8 mouse cellular contexts compared by ENCODE assay signal in genomic region chr6:34909631-34910345, GRCm38 (mm10). TPM values are rescaled to one million over a fixed set of nuclear protein-coding genes. Genes with fewer than 3 reads are reported as not detected.
DNase-seq lines count a peak whose midpoint lies in the region; ATAC-seq and TF ChIP-seq lines count a peak whose summit lies in the region.

No protein-coding gene starts in this region.

- TF ChIP-seq EP300 in MEL (IDR thresholded peaks at IDR 0.05; ENCODE audit: low read depth in 1 of 2, low read length in 2 of 2): no peak

- DNase-seq in heart, adult 11 months: no peak
- no peak for DNase-seq in MEL (ENCODE audit: low read depth, low spot score)
- peak; percentile 25 for DNase-seq in lung, postnatal 36 days
- DNase-seq in ovary, postnatal 14 days (ENCODE audit: low spot score): no peak
- DNase-seq in adrenal gland, postnatal 10 days: no peak
- no peak for DNase-seq in right cerebral cortex, postnatal 4 days

- H3K4me1 ChIP-seq in heart, embryonic 13.5 days: peaks cover 39% of the 10 kb centered on the region
- H3K4me1 ChIP-seq in MEL (ENCODE audit: control insufficient read depth in 1 of 2, insufficient read depth in 2 of 2, low read length in 2 of 2): peaks cover 5 to 26% of the 10 kb centered on the region in 2 experiments; a peak in 3 of 4 replicates
- peaks cover 9% of the 10 kb centered on the region for H3K4me1 ChIP-seq in hindbrain, embryonic 12.5 days

- no peak for TF ChIP-seq CTCF in MEL (IDR thresholded peaks at IDR 0.05 in 2 of 3, conservative IDR thresholded peaks at IDR 0.05 in 1 of 3; ENCODE audit: control insufficient read depth in 1 of 3, insufficient read depth in 1 of 3, low read depth in 2 of 3, low read length in 3 of 3, poor library complexity in 1 of 3, severe bottlenecking in 1 of 3)

- no peak for ATAC-seq in heart, embryonic 13.5 days (ENCODE audit: extremely low read depth, insufficient number of reproducible peaks, low FRiP score, low TSS enrichment)
- ATAC-seq in hindbrain, embryonic 12.5 days (ENCODE audit: low FRiP score): no peak

- H3K4me3 ChIP-seq in heart, embryonic 13.5 days: peak overlapping the region; percentile 86
- peak overlapping the region; percentile 81 to 86 for H3K4me3 ChIP-seq in MEL (ENCODE audit: control insufficient read depth in 1 of 2, insufficient read depth in 1 of 2, low read depth in 2 of 2, low read length in 2 of 2)
- peak overlapping the region; percentile 68 for H3K4me3 ChIP-seq in hindbrain, embryonic 12.5 days

- H3K27me3 ChIP-seq in heart, embryonic 13.5 days (replicated peaks): no peaks in the 10 kb centered on the region
- H3K27me3 ChIP-seq in MEL (ENCODE audit: control insufficient read depth in 1 of 2, insufficient read depth in 2 of 2, low read length in 2 of 2): no peaks in the 10 kb centered on the region
- H3K27me3 ChIP-seq in hindbrain, embryonic 12.5 days: no peaks in the 10 kb centered on the region

- H3K36me3 ChIP-seq in heart, embryonic 13.5 days: peaks cover 43% of the 10 kb centered on the region
- H3K36me3 ChIP-seq in MEL (ENCODE audit: control insufficient read depth in 1 of 2, insufficient read depth in 2 of 2, low read length in 2 of 2): peaks cover 0 to 30% of the 10 kb centered on the region in 2 experiments; a peak in 2 of 4 replicates
- H3K36me3 ChIP-seq in hindbrain, embryonic 12.5 days: peaks cover 22% of the 10 kb centered on the region

- WGBS in heart, embryonic 13.5 days: 38% methylated on average over 8 of the region's 8 CpGs
- WGBS in hindbrain, embryonic 12.5 days: 50% methylated on average over 8 of the region's 8 CpGs

- H3K4me2 ChIP-seq in heart, embryonic 13.5 days: peak overlapping the region; percentile 87
- H3K4me2 ChIP-seq in hindbrain, embryonic 12.5 days (replicated peaks): peak overlapping the region; percentile 72

- H3K27ac ChIP-seq in heart, embryonic 13.5 days (replicated peaks): peak overlapping the region; percentile 91
- no peak overlapping the region for H3K27ac ChIP-seq in MEL (ENCODE audit: control insufficient read depth, low read depth, low read length)
- peak overlapping the region; percentile 80; the same call in 1 of the 2 replicates for H3K27ac ChIP-seq in hindbrain, embryonic 12.5 days

- no peak for TF ChIP-seq RAD21 in MEL (IDR thresholded peaks at IDR 0.05; ENCODE audit: low read depth, low read length)

- no peak for TF ChIP-seq POLR2A in MEL (IDR thresholded peaks at IDR 0.05; ENCODE audit: control insufficient read depth in 1 of 2, insufficient read depth in 1 of 2, low read depth in 1 of 2, low read length in 2 of 2, poor library complexity in 1 of 2)

- peaks cover 2% of the 10 kb centered on the region; the same call in 1 of the 2 replicates for H3K79me2 ChIP-seq in MEL (ENCODE audit: control insufficient read depth, insufficient read depth, low read length, poor library complexity)

- H3K9ac ChIP-seq in heart, embryonic 13.5 days: peak overlapping the region; percentile 88
- H3K9ac ChIP-seq in MEL (ENCODE audit: control insufficient read depth, low read depth, low read length, poor library complexity, severe bottlenecking): peak overlapping the region; percentile 73
- peak overlapping the region; percentile 73 for H3K9ac ChIP-seq in hindbrain, embryonic 12.5 days

- H3K9me3 ChIP-seq in heart, embryonic 13.5 days: no peaks in the 10 kb centered on the region
- H3K9me3 ChIP-seq in MEL (replicated peaks; ENCODE audit: insufficient read depth, low read length): no peaks in the 10 kb centered on the region
- H3K9me3 ChIP-seq in hindbrain, embryonic 12.5 days (replicated peaks): no peaks in the 10 kb centered on the region

TF ChIP-seq in MEL, 35 proteins besides CTCF, POLR2A, EP300 and RAD21:
- TF ChIP-seq ETS1 (IDR thresholded peaks at IDR 0.05; ENCODE audit: low read depth, low read length) (no peak), KAT2A (conservative IDR thresholded peaks at IDR 0.05; ENCODE audit: low read depth, low read length) (no peak), RCOR1 (IDR thresholded peaks at IDR 0.05; ENCODE audit: low read depth, low read length) (no peak), MYC (IDR thresholded peaks at IDR 0.05; ENCODE audit: low read depth, low read length) (no peak), GATA1 (IDR thresholded peaks at IDR 0.05; ENCODE audit: low read depth, low read length) (no peak), SIN3A (IDR thresholded peaks at IDR 0.05; ENCODE audit: low read length) (no peak), TCF12 (IDR thresholded peaks at IDR 0.05; ENCODE audit: low read depth, low read length) (no peak)

RNA-seq across cellular contexts. Expression of gene Wdr91, which starts 0.9 kb away (rescaled TPM):
- polyA plus RNA-seq in heart, embryonic 13.5 days (2015; fragmentation: Nextera tagmentation; extraction: Ambion mirVana): 9.4 and 11.2 TPM in 2 replicates
- 11.7 and 13.7 TPM in 2 replicates for total RNA-seq in MEL (2012; rRNA removed)
- 10 to 100 TPM in 1 of 2 experiments, not detected in 1; 24.1 TPM for polyA plus RNA-seq in MEL (2012; ENCODE audit: insufficient read depth in 1 of 2, insufficient read length in 2 of 2, low read depth in 1 of 2, low replicate concordance in 2 of 2, missing spikeins in 1 of 2)
- polyA plus RNA-seq in hindbrain, embryonic 12.5 days (2016; fragmentation: Nextera tagmentation; extraction: Ambion mirVana): 13.1 and 13.6 TPM in 2 replicates
- 10 to 100 TPM; 21.0 to 27.3 TPM for total RNA-seq in adrenal gland, postnatal 10 days (2021)

RNA-seq across cellular contexts. Expression of gene Stra8, which starts 10.2 kb away (rescaled TPM):
- not detected in 2 replicates for polyA plus RNA-seq in heart, embryonic 13.5 days (2015; fragmentation: Nextera tagmentation; extraction: Ambion mirVana)
- total RNA-seq in MEL (2012; rRNA removed): not detected in 2 replicates
- not detected for polyA plus RNA-seq in MEL (2012; ENCODE audit: insufficient read depth in 1 of 2, insufficient read length in 2 of 2, low read depth in 1 of 2, low replicate concordance in 2 of 2, missing spikeins in 1 of 2)
- not detected in 2 replicates for polyA plus RNA-seq in hindbrain, embryonic 12.5 days (2016; fragmentation: Nextera tagmentation; extraction: Ambion mirVana)
- total RNA-seq in adrenal gland, postnatal 10 days (2021): not detected

RNA-seq across cellular contexts. Expression of gene Cyren, which starts 31.9 kb away (rescaled TPM):
- 8.6 and 9.2 TPM in 2 replicates for polyA plus RNA-seq in heart, embryonic 13.5 days (2015; fragmentation: Nextera tagmentation; extraction: Ambion mirVana)
- total RNA-seq in MEL (2012; rRNA removed): 9.4 and 10.1 TPM in 2 replicates
- 10 to 100 TPM in 1 of 2 experiments, not detected in 1; 15.9 TPM for polyA plus RNA-seq in MEL (2012; ENCODE audit: insufficient read depth in 1 of 2, insufficient read length in 2 of 2, low read depth in 1 of 2, low replicate concordance in 2 of 2, missing spikeins in 1 of 2)
- polyA plus RNA-seq in hindbrain, embryonic 12.5 days (2016; fragmentation: Nextera tagmentation; extraction: Ambion mirVana): 14.4 TPM in 2 replicates
- 1 to 10 TPM; 6.2 to 8.8 TPM for total RNA-seq in adrenal gland, postnatal 10 days (2021)

RNA-seq across cellular contexts. Expression of gene Tmem140, which starts 46.8 kb away (rescaled TPM):
- 0.92 and 1.5 TPM in 2 replicates for polyA plus RNA-seq in heart, embryonic 13.5 days (2015; fragmentation: Nextera tagmentation; extraction: Ambion mirVana)
- total RNA-seq in MEL (2012; rRNA removed): 2.5 TPM in 2 replicates
- 1 to 10 TPM in 1 of 2 experiments, not detected in 1; 4.0 TPM for polyA plus RNA-seq in MEL (2012; ENCODE audit: insufficient read depth in 1 of 2, insufficient read length in 2 of 2, low read depth in 1 of 2, low replicate concordance in 2 of 2, missing spikeins in 1 of 2)
- 1.5 and 1.8 TPM in 2 replicates for polyA plus RNA-seq in hindbrain, embryonic 12.5 days (2016; fragmentation: Nextera tagmentation; extraction: Ambion mirVana)
- total RNA-seq in adrenal gland, postnatal 10 days (2021): 10 to 100 TPM; 23.8 to 34.7 TPM
